Mouse (Mus musculus) bone marrow macrophage, adult 2 months (primary cell): ENCODE results near the gene Krtap13-1.

Experiments used
- CTCF ChIP-seq: IDR thresholded peaks from 2 replicates; pipeline ENCODE4 v1.5.1; 2012; ENCODE audit warnings: low read depth, mild to moderate bottlenecking, low read length, moderate library complexity
- POLR2A ChIP-seq: IDR thresholded peaks from 2 replicates; pipeline ENCODE4 v1.6.1; 2012; ENCODE audit warnings: mild to moderate bottlenecking, low read depth, low read length, borderline replicate concordance

GRCm38 (mm10) chr16:88728812-88729275 lies at the start of gene Krtap13-1:
- TF ChIP-seq CTCF: no peak
- no peak for TF ChIP-seq POLR2A
